Mouse (Mus musculus) lung, embryonic 16.5 days (tissue): ENCODE results near the gene Cxcl16. TPM values are rescaled to one million over a fixed set of nuclear protein-coding genes. Genes with fewer than 3 reads are reported as not detected.
A peak's percentile ranks its signal among the peaks of the same experiment; 100 is the strongest.
"Not testable (repeated sequence)": the region's sequence is repeated elsewhere in the genome, so short reads cannot be mapped to it uniquely, and the experiment has no call there.

ENCODE experiments used
- ATAC-seq: fragments of 200-750 bp; cut with Nextera tagmentation; 2 replicates; pipeline ENCODE4 v1.8.0; 2017; ENCODE audit warnings: low read depth, mild to moderate bottlenecking, moderate library complexity
- H3K27ac ChIP-seq: fragments of 300-500 bp; sonication (generic); 2 replicates; pipeline ENCODE4 v1.5.1; 2014; ENCODE audit warnings: mild to moderate bottlenecking, control low read depth, low read length
- H3K27me3 ChIP-seq: fragments of 300-500 bp; sonication (generic); 2 replicates; pipeline ENCODE4 v1.6.1; 2014; ENCODE audit warnings: low read depth, low read length, mixed read lengths; ENCODE audit not compliant: control insufficient read depth, insufficient read depth
- H3K36me3 ChIP-seq: fragments of 300-500 bp; sonication (generic); 2 replicates; pipeline ENCODE4 v1.6.1; 2014; ENCODE audit warnings: low read length; ENCODE audit not compliant: control insufficient read depth, insufficient read depth
- H3K4me1 ChIP-seq: fragments of 300-500 bp; sonication (generic); replicated peaks from 2 replicates; pipeline ENCODE4 v1.6.1; 2014; ENCODE audit warnings: low read length, mixed read lengths; ENCODE audit not compliant: control insufficient read depth, insufficient read depth
- H3K4me2 ChIP-seq: fragments of 300-500 bp; sonication (generic); 2 replicates; pipeline ENCODE4 v1.6.1; 2014; ENCODE audit warnings: low read depth, low read length, control low read depth
- H3K4me3 ChIP-seq: fragments of 300-500 bp; sonication (generic); 2 replicates; pipeline ENCODE4 v1.5.1; 2014; ENCODE audit warnings: mild to moderate bottlenecking, low read length, control low read depth
- H3K9ac ChIP-seq: fragments of 300-500 bp; sonication (generic); 2 replicates; pipeline ENCODE4 v1.6.1; 2014; ENCODE audit warnings: low read length, control low read depth
- H3K9me3 ChIP-seq: fragments of 300-500 bp; sonication (generic); 2 replicates; pipeline ENCODE4 v1.6.1; 2016; ENCODE audit warnings: low read length; ENCODE audit not compliant: control insufficient read depth
- WGBS: fragments of 180-500 bp; shearing (Covaris S2); extraction: QIAGEN DNeasy Blood & Tissue Kit; methylation state at CpG from one replicate; pipeline ENCODE4 v1.1.7; 2014; 5-methylcytosine and 5-hydroxymethylcytosine counted together
- polyA plus RNA-seq: library from polyadenylated mRNA; unstranded; fragments of >200 nt; fragmentation: Nextera tagmentation; extraction: Ambion mirVana; gene quantifications from 2 replicates; pipeline ENCODE4 v1.2.1, GENCODE M21; 2015

The Cxcl16 gene
- polyA plus RNA-seq, 1 experiment from 2014 or later, result 8.3 TPM

- no peaks in the 10 kb centered on the region; the same call in 1 of the 2 replicates for H3K9me3 ChIP-seq
- no peak overlapping the region for H3K27ac ChIP-seq
- no peak for ATAC-seq
- H3K4me2 ChIP-seq, result no peak overlapping the region
- WGBS, result 30% methylated on average over 4 of the region's 4 CpGs
- no peak overlapping the region for H3K4me3 ChIP-seq
- H3K9ac ChIP-seq, result no peak overlapping the region
- no peaks in the 10 kb centered on the region for H3K27me3 ChIP-seq
- H3K36me3 ChIP-seq, result no peaks in the 10 kb centered on the region
- H3K4me1 ChIP-seq, result no peaks in the 10 kb centered on the region
These were observed 28.0 kb upstream of the Cxcl16 start for GRCm38 (mm10) chr11:70487816-70488215.

DNA sequence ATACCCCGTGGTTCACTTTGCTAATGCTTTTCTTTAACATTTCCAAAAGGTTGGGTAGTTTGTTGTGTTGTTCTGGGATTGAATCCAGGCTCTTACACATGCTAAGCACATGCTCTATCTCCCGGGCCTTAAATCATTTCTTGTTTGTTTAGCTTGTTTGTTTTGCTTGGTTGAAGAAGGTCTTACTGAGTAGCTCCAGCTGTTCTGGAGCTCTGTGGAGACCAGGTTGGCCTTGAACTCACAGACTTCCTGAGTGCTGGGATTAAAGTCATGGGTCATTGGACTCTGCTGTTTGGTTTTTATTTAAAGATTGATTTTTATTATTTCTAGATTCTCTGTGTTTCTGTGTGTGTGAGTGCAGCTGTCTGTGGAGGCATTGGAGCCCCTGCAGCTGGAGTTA lies 25.7 kb upstream of the Cxcl16 start:
- ATAC-seq, result peak; percentile 56; the same call in 1 of the 2 replicates
- H3K4me3 ChIP-seq, result no peak overlapping the region
- no peak overlapping the region for H3K9ac ChIP-seq
- H3K9me3 ChIP-seq, result no peaks in the 10 kb centered on the region
- H3K27me3 ChIP-seq, result no peaks in the 10 kb centered on the region
- H3K4me2 ChIP-seq, result no peak overlapping the region
- 35% methylated on average over 2 of the region's 2 CpGs for WGBS
- H3K36me3 ChIP-seq, result no peaks in the 10 kb centered on the region
- H3K27ac ChIP-seq, result no peak overlapping the region
- H3K4me1 ChIP-seq, result no peaks in the 10 kb centered on the region

- WGBS, result 47% methylated on average over 12 of the region's 12 CpGs
- no peak for ATAC-seq
These were observed 15.2 kb upstream of the Cxcl16 start for GRCm38 (mm10) chr11:70474872-70475534.

DNA sequence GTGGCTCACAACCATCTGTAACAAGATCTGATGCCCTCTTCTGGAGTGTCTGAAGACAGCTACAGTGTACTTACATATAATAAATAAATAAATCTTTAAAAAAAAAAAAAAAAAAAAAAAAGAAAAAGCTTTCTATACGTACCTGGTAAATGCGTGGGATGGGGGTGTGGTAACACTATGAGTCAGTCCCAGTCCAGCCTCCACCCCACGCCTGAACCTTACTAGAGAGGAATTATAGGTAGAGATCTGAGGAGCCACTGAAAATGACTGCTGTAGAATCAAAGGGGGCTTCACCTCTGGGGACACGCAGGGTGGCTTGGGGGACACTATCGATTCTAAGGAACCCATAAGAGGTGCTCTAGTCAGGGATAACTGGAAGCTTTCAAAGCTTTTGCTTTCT lies 13.5 kb upstream of the Cxcl16 start:
- H3K4me3 ChIP-seq, H3K9me3 ChIP-seq, H3K27me3 ChIP-seq, H3K4me2 ChIP-seq, H3K9ac ChIP-seq, H3K36me3 ChIP-seq, ATAC-seq, H3K27ac ChIP-seq, H3K4me1 ChIP-seq: not testable (repeated sequence)
- 84% methylated on average over 5 of the region's 5 CpGs for WGBS

More at GRCm38 (mm10) chr11:70474872-70475534, 15.2 kb upstream of the Cxcl16 start:
- H3K9me3 ChIP-seq, result no peaks in the 10 kb centered on the region
- H3K4me3 ChIP-seq, result no peak overlapping the region
- no peaks in the 10 kb centered on the region for H3K4me1 ChIP-seq
- H3K9ac ChIP-seq, result 0 out of 2 replicates have a peak overlapping the region, but pooled peaks have one; percentile 28
- no peak overlapping the region for H3K4me2 ChIP-seq
- H3K27ac ChIP-seq, result no peak overlapping the region
- no peaks in the 10 kb centered on the region for H3K27me3 ChIP-seq
- no peaks in the 10 kb centered on the region for H3K36me3 ChIP-seq

GRCm38 (mm10) chr11:70472716-70473115 lies 12.9 kb upstream of the Cxcl16 start:
- H3K27me3 ChIP-seq, result no peaks in the 10 kb centered on the region
- no peak overlapping the region for H3K27ac ChIP-seq
- no peaks in the 10 kb centered on the region for H3K36me3 ChIP-seq
- H3K4me3 ChIP-seq, result no peak overlapping the region
- no peak for ATAC-seq
- H3K9me3 ChIP-seq, result no peaks in the 10 kb centered on the region
- H3K4me1 ChIP-seq, result peaks cover 14% of the 10 kb centered on the region
- H3K4me2 ChIP-seq, result no peak overlapping the region
- H3K9ac ChIP-seq, result no peak overlapping the region

DNA sequence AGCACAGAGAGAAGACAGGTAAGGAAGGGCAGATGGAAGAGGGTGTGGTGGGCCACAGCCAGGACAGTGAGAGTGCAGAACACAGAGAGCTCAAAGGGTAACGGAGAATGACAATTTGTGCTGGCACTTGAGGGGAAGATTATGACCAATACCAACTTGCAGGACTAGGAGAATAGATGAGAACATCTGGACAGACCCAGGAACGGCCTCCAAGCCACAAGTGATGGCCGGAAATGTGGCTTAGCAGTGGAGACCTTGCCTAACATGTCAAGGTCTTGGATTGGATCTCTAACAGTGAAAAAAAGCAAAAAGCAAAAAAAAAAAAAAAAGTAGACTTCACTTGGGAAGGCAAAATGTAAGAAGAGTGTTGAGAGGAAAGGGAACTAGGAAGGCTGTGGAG lies 10.0 kb upstream of the Cxcl16 start:
- H3K27me3 ChIP-seq, result peaks cover 4% of the 10 kb centered on the region
- no peaks in the 10 kb centered on the region for H3K36me3 ChIP-seq
- ATAC-seq, result no peak
- no peaks in the 10 kb centered on the region for H3K9me3 ChIP-seq
- H3K4me2 ChIP-seq, result no peak overlapping the region
- no peak overlapping the region for H3K9ac ChIP-seq
- no peak overlapping the region for H3K27ac ChIP-seq
- H3K4me3 ChIP-seq, result no peak overlapping the region
- WGBS, result 88% methylated on average over 3 of the region's 3 CpGs
- peaks cover 34% of the 10 kb centered on the region for H3K4me1 ChIP-seq

DNA sequence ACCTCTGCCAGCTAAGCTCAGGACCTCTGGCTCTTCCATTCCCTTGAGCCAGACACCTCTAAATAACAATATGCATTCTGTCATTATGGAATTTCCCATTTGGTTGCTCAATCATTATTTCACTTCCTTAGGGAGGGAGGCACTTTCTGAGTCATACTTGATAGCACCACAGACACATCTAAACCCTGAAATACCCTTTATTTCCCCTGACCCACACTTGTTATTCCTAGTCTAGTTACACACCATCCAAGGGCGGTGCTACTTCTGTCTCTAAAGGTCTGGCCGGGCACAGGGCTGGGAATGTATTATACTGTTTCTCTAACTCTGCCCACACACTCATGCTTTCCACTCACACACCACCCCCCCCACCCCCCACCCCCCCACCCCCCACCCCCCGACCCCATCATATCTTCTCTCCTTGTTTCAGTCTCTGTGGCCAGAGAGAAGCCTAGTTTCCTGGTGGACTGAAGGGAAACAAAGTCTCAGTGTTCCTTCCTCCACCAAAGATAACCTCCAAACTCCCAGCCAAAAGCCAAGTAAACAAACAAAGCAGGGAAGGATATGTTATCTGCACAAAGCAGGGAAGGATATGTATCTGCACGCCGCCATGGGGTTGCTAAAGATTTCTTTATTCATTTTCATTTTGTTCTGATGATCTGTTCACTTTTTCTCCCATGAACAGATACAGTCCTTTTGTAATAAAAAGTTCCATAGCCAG lies 8.3 kb upstream of the Cxcl16 start:
- no peaks in the 10 kb centered on the region for H3K9me3 ChIP-seq
- 53% methylated on average over 4 of the region's 5 CpGs for WGBS
- peaks cover 4% of the 10 kb centered on the region for H3K27me3 ChIP-seq
- no peak overlapping the region for H3K4me3 ChIP-seq
- H3K4me1 ChIP-seq, result peaks cover 34% of the 10 kb centered on the region
- H3K4me2 ChIP-seq, result no peak overlapping the region
- H3K9ac ChIP-seq, result no peak overlapping the region
- no peaks in the 10 kb centered on the region for H3K36me3 ChIP-seq
- H3K27ac ChIP-seq, result peak overlapping the region; percentile 47; the same call in 1 of the 2 replicates
- no peak for ATAC-seq

DNA sequence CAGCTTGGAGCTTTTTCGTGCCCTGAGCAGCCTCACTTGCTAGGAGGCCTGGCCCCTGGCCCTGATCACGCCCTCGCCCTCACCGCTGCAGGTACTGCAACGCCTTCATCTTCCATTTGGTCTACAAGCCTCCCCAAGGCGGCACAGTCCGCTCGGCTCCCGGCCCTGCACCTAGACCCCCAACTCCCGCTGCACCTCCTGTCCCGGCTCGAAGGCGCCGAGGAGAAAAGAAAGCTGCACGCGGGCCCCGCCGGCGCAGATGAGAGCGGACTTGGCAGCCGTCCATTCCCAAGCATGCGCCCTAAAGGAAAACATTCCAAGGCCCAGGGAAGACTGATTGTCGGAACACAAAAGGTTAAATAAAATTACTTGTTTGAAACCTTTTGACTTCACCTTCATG lies 6.0 kb upstream of the Cxcl16 start:
- Histone ChIP-seq H3K27me3 (peaks cover 4% of the 10 kb centered on the region), H3K9me3 (no peaks in the 10 kb centered on the region), H3K36me3 (no peaks in the 10 kb centered on the region), H3K4me3 (peak overlapping the region; percentile 40), H3K4me1 (peaks cover 34% of the 10 kb centered on the region), H3K9ac (peak overlapping the region; percentile 56), H3K4me2 (peak overlapping the region; percentile 72), H3K27ac (no peak overlapping the region)
- peak; percentile 60; the same call in 1 of the 2 replicates for ATAC-seq
- WGBS, result 3% methylated on average over 23 of the region's 23 CpGs

DNA sequence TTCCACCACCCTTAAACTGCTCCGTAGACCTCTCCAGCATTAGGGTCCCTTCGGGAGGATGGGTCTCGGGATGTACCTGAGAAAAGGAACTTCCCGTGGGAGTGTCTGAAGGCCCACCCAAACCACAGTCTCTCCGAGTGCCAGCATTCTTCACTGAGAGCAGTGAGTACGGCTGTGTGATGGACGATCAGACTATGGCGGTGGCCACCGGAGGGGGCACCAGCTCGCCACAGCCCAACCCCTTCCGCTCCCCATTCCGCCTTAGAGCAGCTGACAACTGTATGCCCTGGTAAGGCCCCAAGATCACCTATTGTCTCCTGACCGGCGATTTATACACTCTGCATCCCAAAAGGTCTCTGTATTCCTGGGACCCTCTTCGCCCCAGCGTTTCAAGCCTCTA lies 5.4 kb upstream of the Cxcl16 start:
- Histone ChIP-seq H3K27ac (no peak overlapping the region), H3K4me3 (peak overlapping the region; percentile 40)
- ATAC-seq, result no peak

More for the DNA sequence above, 5.4 kb upstream of the Cxcl16 start:
- peak overlapping the region; percentile 72 for H3K4me2 ChIP-seq
- peaks cover 34% of the 10 kb centered on the region for H3K4me1 ChIP-seq
- H3K27me3 ChIP-seq, result peaks cover 4% of the 10 kb centered on the region
- 29% methylated on average over 16 of the region's 16 CpGs for WGBS
- no peaks in the 10 kb centered on the region for H3K9me3 ChIP-seq
- H3K9ac ChIP-seq, result peak overlapping the region; percentile 56; the same call in 1 of the 2 replicates
- no peaks in the 10 kb centered on the region for H3K36me3 ChIP-seq
